Comparison of ENCODE assay signal across 8 mouse cellular contexts in genomic region chr13:91224438-91224814, GRCm38 (mm10). TPM values are rescaled to one million over a fixed set of nuclear protein-coding genes. Genes with fewer than 3 reads are reported as not detected.
DNase-seq lines count a peak whose midpoint lies in the region; ATAC-seq lines count a peak whose summit lies in the region.

No protein-coding gene starts in this region.

- peaks cover 4% of the 10 kb centered on the region; the same call in 1 of the 2 replicates for H3K4me1 ChIP-seq in heart, embryonic 11.5 days (ENCODE audit: control insufficient read depth, insufficient read depth, low read length)
- H3K4me1 ChIP-seq in liver, embryonic 16.5 days (ENCODE audit: control insufficient read depth, low read depth, low read length), result peaks cover 6% of the 10 kb centered on the region

- peak overlapping the region; percentile 72 for H3K4me3 ChIP-seq in heart, embryonic 11.5 days (ENCODE audit: low read depth, low read length)
- H3K4me3 ChIP-seq in liver, embryonic 16.5 days (ENCODE audit: low read depth, low read length), result peak overlapping the region; percentile 82

- ATAC-seq in heart, embryonic 11.5 days (replicated peaks; ENCODE audit: insufficient number of reproducible peaks, low FRiP score, low TSS enrichment), result no peak
- ATAC-seq in liver, embryonic 16.5 days (ENCODE audit: low read depth), result no peak

- no peaks in the 10 kb centered on the region for H3K9me3 ChIP-seq in heart, embryonic 11.5 days (replicated peaks; ENCODE audit: control insufficient read depth, low read length)
- H3K9me3 ChIP-seq in liver, embryonic 16.5 days (replicated peaks; ENCODE audit: control insufficient read depth, low read length), result no peaks in the 10 kb centered on the region

- H3K27ac ChIP-seq in heart, embryonic 11.5 days (ENCODE audit: low read depth, low read length), result peak overlapping the region; percentile 94
- peak overlapping the region; percentile 84 for H3K27ac ChIP-seq in liver, embryonic 16.5 days (ENCODE audit: low read length)

- no peak for DNase-seq in heart, adult 9 months (ENCODE audit: low spot score in 2 of 2)
- peak; percentile 56 for DNase-seq in MN1 (ENCODE audit: low spot score)
- peak; percentile 35 for DNase-seq in forelimb bud, embryonic 11.5 days (ENCODE audit: low read depth, low spot score)
- DNase-seq in adrenal gland, adult 8-10 months, result no peak
- DNase-seq in cerebellum, postnatal 14 days, result no peak
- DNase-seq in right cerebral cortex, postnatal 4 days, result no peak

- no peaks in the 10 kb centered on the region for H3K36me3 ChIP-seq in heart, embryonic 11.5 days (ENCODE audit: control insufficient read depth, insufficient read depth, low read length)
- no peaks in the 10 kb centered on the region for H3K36me3 ChIP-seq in liver, embryonic 16.5 days (ENCODE audit: control insufficient read depth, insufficient read depth)

- H3K27me3 ChIP-seq in heart, embryonic 11.5 days (ENCODE audit: control insufficient read depth, insufficient read depth, low read length), result no peaks in the 10 kb centered on the region
- H3K27me3 ChIP-seq in liver, embryonic 16.5 days (ENCODE audit: control insufficient read depth, insufficient read depth, low read depth, low read length), result no peaks in the 10 kb centered on the region

- peak overlapping the region; percentile 92 for H3K9ac ChIP-seq in heart, embryonic 11.5 days (ENCODE audit: low read depth, low read length)
- H3K9ac ChIP-seq in liver, embryonic 16.5 days (ENCODE audit: low read depth, low read length), result peak overlapping the region; percentile 85

- WGBS in heart, embryonic 11.5 days (ENCODE audit: insufficient replicate concordance), result 53% methylated on average over 2 of the region's 2 CpGs
- 46% methylated on average over 2 of the region's 2 CpGs for WGBS in liver, embryonic 16.5 days (ENCODE audit: insufficient replicate concordance)

- H3K4me2 ChIP-seq in heart, embryonic 11.5 days, result peak overlapping the region; percentile 71
- H3K4me2 ChIP-seq in liver, embryonic 16.5 days (ENCODE audit: low read depth, low read length), result peak overlapping the region; percentile 85

RNA-seq across cellular contexts. Expression of gene Atg10, which starts 0.7 kb away (rescaled TPM):
- 22.7 and 23.0 TPM in 2 replicates for polyA plus RNA-seq in heart, embryonic 11.5 days (2014; fragmentation: Nextera tagmentation; extraction: Ambion mirVana)
- 2.7 and 3.4 TPM in 2 replicates for polyA plus RNA-seq in liver, embryonic 16.5 days (2015; fragmentation: Nextera tagmentation; extraction: Ambion mirVana)
- total RNA-seq in adrenal gland, adult 8-10 months (2022), result 10 to 100 TPM; 13.3 to 23.6 (median 21.1) TPM

Comparison
In these comparisons a context has a peak if more than half of its experiments do, and no peak if none do; other contexts are left out.
1. DNase-seq: peak in MN1 (single experiment) and forelimb bud, embryonic 11.5 days (single experiment); none in heart, adult 9 months (0 of 2), adrenal gland, adult 8-10 months (single experiment), cerebellum, postnatal 14 days (0 of 2) and right cerebral cortex, postnatal 4 days (single experiment).